Mouse (Mus musculus): Measurements from ENCODE around the gene Dip2c. TPM values are rescaled to one million over a fixed set of nuclear protein-coding genes. Genes with fewer than 3 reads are reported as not detected.
A peak's percentile ranks its signal among the peaks of the same experiment; 100 is the strongest.

Gene Dip2c
- polyA plus RNA-seq, 1 experiment from 2014 or later: 0.83 TPM

DNA sequence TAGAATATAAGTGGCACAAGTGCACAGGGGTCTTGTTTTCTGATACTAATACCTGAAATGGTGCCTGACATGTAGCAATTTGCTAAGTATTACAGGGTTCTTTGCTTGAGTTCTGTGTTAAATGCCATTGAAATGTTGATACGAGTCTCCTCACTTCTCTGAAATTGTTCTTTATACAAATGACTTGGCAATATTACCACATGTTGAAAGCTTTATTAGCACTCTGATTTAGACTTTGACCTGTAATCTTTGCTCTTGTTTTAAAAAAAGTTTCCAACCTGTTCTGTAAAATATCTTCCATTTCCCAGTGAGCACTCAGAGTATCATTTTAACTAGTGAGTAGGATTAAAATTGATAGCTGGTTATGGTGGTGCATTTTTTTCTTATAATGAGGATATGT is 205.4 kb downstream of the Dip2c start:
- Histone ChIP-seq H3K4me2 (ENCODE audit: low read depth, low read length) (no peak overlapping the region), H3K36me3 (replicated peaks; ENCODE audit: insufficient read depth, low read length) (no peaks in the 10 kb centered on the region), H3K4me1 (ENCODE audit: insufficient read depth) (no peaks in the 10 kb centered on the region), H3K9me3 (ENCODE audit: low read length) (no peaks in the 10 kb centered on the region), H3K27ac (ENCODE audit: low read depth) (no peak overlapping the region), H3K4me3 (ENCODE audit: low read depth, low read length) (no peak overlapping the region), H3K9ac (replicated peaks) (no peak overlapping the region), H3K27me3 (ENCODE audit: insufficient read depth, low read length) (no peaks in the 10 kb centered on the region)
- DNase-seq (no peak), ATAC-seq (no peak)
- TF ChIP-seq CTCF (IDR thresholded peaks at IDR 0.05; ENCODE audit: low read depth) (no peak), EP300 (IDR thresholded peaks at IDR 0.05; ENCODE audit: low read depth) (no peak)
- WGBS (ENCODE audit: insufficient replicate concordance): 65% methylated on average over 1 of the region's 1 CpGs

DNA sequence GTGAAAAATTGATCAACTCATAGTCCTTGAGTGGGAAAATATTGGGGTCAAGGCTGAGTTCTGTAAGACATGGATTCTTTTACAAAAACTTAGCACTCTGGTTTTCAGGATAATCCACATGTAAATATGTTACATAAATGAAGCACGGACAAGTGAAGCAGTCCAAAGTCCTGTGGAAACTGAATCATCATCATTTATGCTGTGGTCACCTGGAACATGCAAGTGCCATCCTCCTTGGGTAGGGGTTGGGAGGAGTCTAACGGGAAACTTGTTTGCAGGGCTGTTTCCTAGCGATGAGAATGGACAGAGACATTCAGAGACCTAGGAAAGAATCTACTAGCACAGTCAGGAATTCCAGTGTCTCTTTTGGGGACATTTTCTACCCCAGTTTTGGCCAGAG is 213.4 kb downstream of the Dip2c start:
- 67% methylated on average over 3 of the region's 3 CpGs for WGBS (ENCODE audit: insufficient replicate concordance)
- Histone ChIP-seq H3K9me3 (ENCODE audit: low read length) (no peaks in the 10 kb centered on the region), H3K4me1 (ENCODE audit: insufficient read depth) (no peaks in the 10 kb centered on the region; the same call in 1 of the 2 replicates), H3K36me3 (replicated peaks; ENCODE audit: insufficient read depth, low read length) (no peaks in the 10 kb centered on the region), H3K4me2 (ENCODE audit: low read depth, low read length) (no peak overlapping the region), H3K4me3 (ENCODE audit: low read depth, low read length) (no peak overlapping the region), H3K9ac (replicated peaks) (no peak overlapping the region), H3K27me3 (ENCODE audit: insufficient read depth, low read length) (no peaks in the 10 kb centered on the region), H3K27ac (ENCODE audit: low read depth) (no peak overlapping the region)
- DNase-seq (no peak), ATAC-seq (0 out of 2 replicates have a peak, but pooled peaks have one; percentile 40)
- TF ChIP-seq EP300 (IDR thresholded peaks at IDR 0.05; ENCODE audit: low read depth) (no peak), CTCF (IDR thresholded peaks at IDR 0.05; ENCODE audit: low read depth) (no peak)

DNA sequence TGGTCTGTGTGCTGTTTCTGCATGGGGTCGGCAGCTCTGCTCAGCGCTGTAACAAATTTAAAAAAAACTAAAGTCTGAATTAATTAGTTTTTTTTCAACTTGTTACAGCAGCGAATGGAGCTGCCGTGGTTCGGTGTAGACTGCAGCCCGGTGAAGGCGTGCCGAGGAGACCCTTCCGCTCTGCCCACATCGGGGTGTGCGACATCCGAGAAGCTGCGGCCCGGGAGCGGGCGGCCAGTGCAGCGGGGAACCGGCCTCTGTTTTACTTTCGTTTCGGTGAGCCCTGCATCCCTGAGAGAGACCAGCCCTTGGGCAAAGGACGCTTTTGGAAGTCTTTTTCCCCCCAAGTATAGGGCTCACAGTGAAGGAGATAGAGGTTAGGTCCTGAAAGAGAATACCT is 218.4 kb downstream of the Dip2c start:
- Histone ChIP-seq H3K9me3 (ENCODE audit: low read length) (no peaks in the 10 kb centered on the region), H3K27ac (ENCODE audit: low read depth) (no peak overlapping the region), H3K9ac (replicated peaks) (peak overlapping the region; percentile 44), H3K4me2 (ENCODE audit: low read depth, low read length) (peak overlapping the region; percentile 70), H3K27me3 (ENCODE audit: insufficient read depth, low read length) (no peaks in the 10 kb centered on the region), H3K4me1 (ENCODE audit: insufficient read depth) (no peaks in the 10 kb centered on the region), H3K36me3 (replicated peaks; ENCODE audit: insufficient read depth, low read length) (no peaks in the 10 kb centered on the region), H3K4me3 (ENCODE audit: low read depth, low read length) (peak overlapping the region; percentile 49)
- TF ChIP-seq CTCF (IDR thresholded peaks at IDR 0.05; ENCODE audit: low read depth): no peak
- peak; percentile 22 for DNase-seq
- WGBS (ENCODE audit: insufficient replicate concordance): 54% methylated on average over 21 of the region's 21 CpGs
- ATAC-seq: peak; percentile 55

DNA sequence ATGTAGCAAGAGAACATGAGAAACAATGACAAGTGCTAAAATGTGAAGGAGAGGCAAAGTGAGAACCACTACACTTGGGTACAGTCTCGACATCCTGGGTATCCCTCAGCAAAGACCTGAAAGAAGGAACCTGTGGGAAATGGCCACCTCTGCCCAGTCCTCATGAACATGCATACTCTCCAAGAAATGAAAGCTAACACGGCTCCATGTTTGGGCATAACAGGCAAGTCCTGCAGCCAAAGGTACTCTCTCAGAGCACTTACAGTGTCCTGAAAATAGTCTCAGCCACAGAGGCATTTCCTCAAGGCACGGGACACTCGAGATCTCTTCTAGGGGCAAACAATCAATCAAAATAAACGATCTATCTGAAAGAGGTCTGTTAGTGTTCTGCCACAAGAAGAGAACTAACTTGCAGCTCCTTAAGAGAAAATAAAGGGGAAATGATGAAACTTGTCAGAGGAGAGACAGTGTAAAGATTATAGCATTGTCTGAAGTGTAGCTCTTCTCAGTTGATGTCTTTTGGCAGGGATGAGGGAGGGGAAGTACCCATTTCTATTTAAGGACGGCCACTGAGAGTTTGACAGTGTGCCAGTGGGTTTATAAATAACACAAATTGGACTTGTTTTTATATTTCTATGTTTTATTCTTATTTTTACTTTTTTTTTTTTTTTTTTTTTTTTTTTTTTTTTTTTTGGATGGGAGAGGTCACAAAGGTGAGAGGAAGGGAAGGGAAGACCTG is 228.0 kb downstream of the Dip2c start:
- WGBS (ENCODE audit: insufficient replicate concordance): 37% methylated on average over 6 of the region's 6 CpGs
- DNase-seq (no peak), ATAC-seq (no peak)

DNA sequence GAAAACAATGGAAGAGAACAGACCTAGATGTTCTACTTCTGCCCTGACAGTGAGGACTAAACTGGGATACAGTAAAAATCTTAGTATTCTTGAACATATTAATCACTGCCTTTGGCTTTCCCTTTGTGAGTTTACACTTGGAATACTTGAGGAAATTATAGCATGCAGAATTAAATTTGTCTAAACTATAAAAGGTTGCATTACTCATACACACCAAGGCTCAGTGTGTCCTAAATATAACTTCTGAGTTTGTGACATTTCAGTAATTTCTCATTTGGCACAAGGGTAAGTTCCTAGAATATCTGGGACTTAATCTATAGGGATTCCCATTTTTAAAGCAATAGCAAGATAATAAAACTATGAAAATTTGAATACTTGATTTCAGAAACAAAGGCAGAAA is 262.2 kb downstream of the Dip2c start:
- H3K36me3 ChIP-seq (replicated peaks; ENCODE audit: insufficient read depth, low read length): no peaks in the 10 kb centered on the region
- no peaks in the 10 kb centered on the region for H3K4me1 ChIP-seq (ENCODE audit: insufficient read depth)
- no peaks in the 10 kb centered on the region for H3K27me3 ChIP-seq (ENCODE audit: insufficient read depth, low read length)
- H3K27ac ChIP-seq (ENCODE audit: low read depth): no peak overlapping the region
- no peak for DNase-seq
- H3K9me3 ChIP-seq (ENCODE audit: low read length): no peaks in the 10 kb centered on the region
- H3K4me3 ChIP-seq (ENCODE audit: low read depth, low read length): no peak overlapping the region
- no peak for ATAC-seq
- H3K4me2 ChIP-seq (ENCODE audit: low read depth, low read length): no peak overlapping the region
- no peak overlapping the region for H3K9ac ChIP-seq (replicated peaks)
- TF ChIP-seq CTCF (IDR thresholded peaks at IDR 0.05; ENCODE audit: low read depth) (no peak), EP300 (IDR thresholded peaks at IDR 0.05; ENCODE audit: low read depth) (no peak)

More for the DNA sequence above, 228.0 kb downstream of the Dip2c start:
- no peak overlapping the region for H3K4me2 ChIP-seq (ENCODE audit: low read depth, low read length)
- H3K27ac ChIP-seq (ENCODE audit: low read depth): no peak overlapping the region
- no peaks in the 10 kb centered on the region for H3K36me3 ChIP-seq (replicated peaks; ENCODE audit: insufficient read depth, low read length)
- H3K9me3 ChIP-seq (ENCODE audit: low read length): no peaks in the 10 kb centered on the region
- TF ChIP-seq CTCF (IDR thresholded peaks at IDR 0.05; ENCODE audit: low read depth) (no peak), EP300 (IDR thresholded peaks at IDR 0.05; ENCODE audit: low read depth) (no peak)
- no peaks in the 10 kb centered on the region for H3K27me3 ChIP-seq (ENCODE audit: insufficient read depth, low read length)
- no peak overlapping the region for H3K9ac ChIP-seq (replicated peaks)
- H3K4me1 ChIP-seq (ENCODE audit: insufficient read depth): no peaks in the 10 kb centered on the region
- no peak overlapping the region for H3K4me3 ChIP-seq (ENCODE audit: low read depth, low read length)

DNA sequence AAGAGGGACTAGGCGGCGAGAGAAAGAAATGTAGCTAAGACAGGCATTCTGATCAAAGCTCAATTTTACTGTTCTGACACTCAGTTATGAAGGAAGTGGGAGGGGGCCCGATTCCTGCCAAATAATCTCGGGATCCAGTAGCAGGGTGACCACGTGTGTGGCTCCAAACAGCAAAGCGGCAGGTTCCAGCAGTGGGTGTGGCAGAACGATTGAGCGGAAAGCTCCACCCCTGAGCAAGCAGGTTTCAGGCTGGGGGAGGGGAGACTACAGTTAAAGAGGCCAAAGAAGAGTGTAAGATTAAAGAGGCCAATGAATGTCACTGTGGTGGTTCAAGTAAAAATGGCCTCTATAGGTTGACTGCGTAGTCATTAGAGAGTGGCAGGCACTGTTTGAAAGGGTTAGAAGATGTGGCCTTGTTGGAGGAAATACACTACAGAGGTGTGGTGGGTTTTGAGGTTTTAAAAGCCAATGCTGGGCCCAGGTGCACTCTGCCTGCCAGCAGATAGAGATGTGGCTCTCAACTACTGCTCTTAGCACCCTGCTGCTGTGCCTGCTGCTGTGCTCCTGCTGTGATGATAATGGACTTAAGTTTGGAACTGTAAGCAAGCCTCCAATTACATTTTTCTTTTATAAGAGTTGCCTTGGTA is 271.5 kb downstream of the Dip2c start:
- 21% methylated on average over 9 of the region's 9 CpGs for WGBS (ENCODE audit: insufficient replicate concordance)
- 0 out of 2 replicates have a peak, but pooled peaks cover 4% of the 10 kb centered on the region for H3K4me1 ChIP-seq (ENCODE audit: insufficient read depth)
- H3K4me3 ChIP-seq (ENCODE audit: low read depth, low read length): no peak overlapping the region
- no peaks in the 10 kb centered on the region for H3K27me3 ChIP-seq (ENCODE audit: insufficient read depth, low read length)
- TF ChIP-seq EP300 (IDR thresholded peaks at IDR 0.05; ENCODE audit: low read depth): no peak
- TF ChIP-seq CTCF (IDR thresholded peaks at IDR 0.05; ENCODE audit: low read depth): no peak
- no peak overlapping the region for H3K27ac ChIP-seq (ENCODE audit: low read depth)
- DNase-seq: peak; percentile 14
- H3K9ac ChIP-seq (replicated peaks): no peak overlapping the region
- no peak overlapping the region for H3K4me2 ChIP-seq (ENCODE audit: low read depth, low read length)
- H3K36me3 ChIP-seq (replicated peaks; ENCODE audit: insufficient read depth, low read length): no peaks in the 10 kb centered on the region
- no peaks in the 10 kb centered on the region for H3K9me3 ChIP-seq (ENCODE audit: low read length)
- ATAC-seq: peak; percentile 49
